Mouse (Mus musculus) urinary bladder, postnatal 10 days (tissue): ENCODE measurements around the gene Cyb561.

Source experiments
- DNase-seq: peaks from one replicate; pipeline ENCODE4 v3.0.0; 2022; ENCODE audit warnings: low spot score

Cyb561 gene

DNA sequence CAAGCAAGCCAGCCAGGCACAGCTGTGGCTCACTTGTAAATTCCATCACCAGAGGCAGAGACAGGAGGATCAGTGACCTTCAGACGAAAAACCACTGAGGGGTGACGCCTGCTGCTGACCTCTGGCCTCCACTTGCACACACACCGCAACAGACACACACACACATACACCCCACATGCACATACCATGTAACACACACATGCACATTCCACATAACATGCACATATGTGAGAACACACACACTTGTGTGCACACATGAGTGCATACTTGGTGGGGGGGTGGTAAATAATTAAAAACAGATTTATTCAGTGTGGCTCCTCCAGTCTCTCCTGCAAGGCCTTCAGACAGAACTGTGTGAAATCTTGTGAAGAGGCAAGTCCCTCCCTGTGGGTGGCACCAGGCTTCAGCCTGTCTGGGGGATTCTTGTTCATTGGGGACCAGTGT, 1.5 kb downstream of the Cyb561 start:
- DNase-seq = no peak

DNA sequence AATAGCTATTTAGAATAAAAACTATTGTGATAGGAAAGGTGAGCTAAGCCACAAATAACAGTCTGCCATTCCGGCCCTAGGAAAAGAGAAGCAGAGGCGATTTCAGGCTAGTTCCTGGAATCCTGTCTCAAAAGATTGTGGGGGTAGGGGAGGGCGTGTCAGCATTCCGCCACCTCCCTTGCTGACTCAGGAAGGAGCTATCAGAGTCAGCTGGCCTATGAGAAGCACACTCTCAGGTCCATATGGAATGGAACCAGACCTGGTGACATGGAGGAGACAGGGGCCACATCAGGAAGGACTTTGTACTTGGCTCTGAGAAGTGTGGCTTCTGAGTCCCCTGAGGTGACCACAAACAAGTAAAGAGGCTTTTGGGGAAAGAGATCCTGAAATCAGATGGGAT, 2.6 kb downstream of the Cyb561 start:
- DNase-seq = no peak

DNA sequence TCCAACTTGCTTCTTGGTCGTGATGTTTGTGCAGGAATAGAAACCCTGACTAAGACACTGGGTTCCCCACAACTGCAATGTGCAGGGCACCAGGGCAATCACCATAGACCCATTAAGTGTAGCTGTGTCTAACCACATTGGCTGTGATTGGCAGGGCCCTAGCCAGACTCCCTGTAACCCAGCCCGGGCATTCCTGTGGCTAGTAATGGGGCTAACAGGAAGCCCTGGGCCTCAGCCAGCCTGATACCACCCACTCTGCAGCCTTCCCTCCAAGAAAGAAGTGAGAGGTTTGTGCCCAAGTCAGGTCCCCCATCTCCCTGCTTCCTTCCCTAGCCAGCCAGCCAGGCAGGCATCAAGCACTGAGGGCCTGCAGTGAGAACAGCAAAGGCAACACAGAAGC, 4.9 kb downstream of the Cyb561 start:
- no peak for DNase-seq

DNA sequence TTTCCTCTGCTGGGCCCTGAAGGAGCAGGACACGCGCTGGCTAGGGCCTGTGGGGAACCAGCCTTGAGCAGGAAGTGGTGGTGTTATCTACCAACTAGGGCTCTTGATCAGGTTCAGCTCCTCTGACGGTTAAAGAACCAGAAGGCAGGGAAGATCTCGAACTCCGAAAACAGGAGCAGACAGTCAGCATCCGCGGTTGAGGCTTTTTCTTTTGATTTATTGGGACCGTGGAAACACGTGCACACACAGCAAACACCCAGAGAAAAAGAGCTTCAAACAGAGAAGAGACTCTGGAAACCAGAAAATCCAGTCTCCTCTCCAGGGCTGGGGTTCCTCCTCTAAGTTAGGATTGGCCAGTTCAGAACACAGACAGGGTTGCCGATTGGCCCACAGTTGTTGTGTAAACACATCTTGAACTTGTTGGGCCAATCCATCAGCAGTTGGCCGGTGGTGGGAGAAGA, 6.4 kb downstream of the Cyb561 start:
- no peak for DNase-seq

- DNase-seq = no peak
Measured at GRCm38 (mm10) chr11:105944770-105945672, 8.1 kb downstream of the Cyb561 start.

DNA sequence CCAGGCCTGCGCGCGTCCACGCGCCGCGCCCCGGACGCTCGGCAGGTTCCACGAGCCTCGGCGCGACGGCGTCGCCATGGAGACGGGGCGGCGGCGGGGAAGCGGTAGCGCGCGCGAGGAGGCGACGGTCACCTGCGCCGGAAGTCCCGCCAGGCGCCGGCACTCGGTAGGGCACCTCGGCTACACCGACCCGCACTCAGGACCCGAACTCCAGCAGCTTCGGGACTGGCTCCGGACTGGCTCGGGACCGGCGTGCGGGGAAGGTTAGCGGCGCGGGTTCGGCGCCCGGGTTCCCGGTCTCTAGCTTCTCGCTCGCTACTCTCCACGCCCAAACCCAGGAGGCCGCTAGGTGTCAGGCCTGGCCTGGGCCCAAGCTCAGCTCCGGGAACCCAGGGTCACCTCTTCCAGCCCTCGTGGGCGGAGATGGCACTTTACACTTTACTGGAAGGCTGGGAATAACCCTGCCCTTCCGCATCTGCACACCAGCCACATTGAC, 9.0 kb downstream of the Cyb561 start:
- DNase-seq = no peak

DNA sequence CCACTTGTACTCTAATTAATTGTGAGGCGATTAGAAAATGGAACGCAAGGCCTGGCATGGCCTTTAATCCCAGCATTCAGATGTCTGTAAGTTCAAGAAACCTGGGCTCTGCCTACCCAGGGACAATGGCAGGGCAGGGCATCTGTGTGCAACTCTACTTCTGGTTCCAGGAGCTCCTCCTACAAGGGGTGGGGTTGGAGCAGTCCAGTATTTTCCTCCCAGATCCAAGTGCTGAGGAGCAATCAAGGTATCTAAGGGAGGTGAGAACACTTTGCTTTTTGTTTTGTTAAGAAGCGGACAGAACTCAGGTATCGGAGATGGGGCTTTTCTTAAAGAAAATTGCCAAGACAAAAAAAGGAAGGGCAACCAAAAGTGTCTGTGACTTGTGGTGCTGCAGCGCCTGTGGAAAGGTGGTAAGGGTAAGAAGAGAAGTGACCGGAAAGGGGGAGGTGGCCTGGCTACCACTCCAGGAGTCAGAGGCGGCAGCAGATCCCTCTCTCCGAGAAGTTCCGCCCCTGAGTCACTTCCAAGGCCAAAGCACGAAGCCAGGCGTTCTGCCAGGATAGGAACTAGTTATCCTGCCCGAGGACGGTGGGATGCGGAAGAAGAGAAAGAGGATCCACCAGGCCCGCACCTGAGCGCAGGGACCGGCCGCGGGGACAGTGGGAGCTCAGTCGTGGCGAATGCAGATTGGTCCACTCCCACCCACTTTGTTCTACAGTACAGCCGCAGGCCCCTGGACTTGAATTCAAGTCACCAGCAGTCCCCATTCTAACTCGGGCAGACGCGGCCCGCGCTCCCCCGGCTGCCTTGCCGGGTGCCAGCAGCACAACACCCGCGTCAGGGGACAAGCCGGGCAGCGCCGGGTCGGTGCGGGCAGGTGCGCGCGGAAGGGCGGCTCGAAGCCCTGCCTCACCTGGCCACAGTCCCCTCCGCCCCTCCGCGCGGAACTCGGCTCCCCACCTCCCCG, 9.7 kb downstream of the Cyb561 start:
- no peak for DNase-seq

- no peak for DNase-seq
Measured at GRCm38 (mm10) chr11:105941973-105942372, 11.2 kb downstream of the Cyb561 start.

DNA sequence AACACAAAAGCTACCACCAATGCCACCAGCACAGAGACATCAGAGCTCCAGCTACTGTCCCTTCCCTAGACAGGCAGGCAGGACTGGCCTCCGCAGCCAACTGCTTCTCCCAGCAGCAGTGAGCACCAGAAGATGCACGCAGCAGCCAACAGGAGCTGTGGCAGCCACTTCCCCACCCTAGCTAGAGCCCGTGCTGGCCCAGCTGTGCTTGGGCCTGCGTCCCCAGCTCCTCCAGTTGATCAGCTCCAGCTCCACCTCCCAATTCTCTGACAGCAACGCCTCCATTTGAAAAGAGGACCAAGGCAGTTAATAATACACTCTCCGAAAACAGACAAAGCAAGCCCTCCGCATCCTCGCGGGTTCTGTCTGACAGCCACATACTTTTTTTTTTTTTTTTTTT, 14.4 kb downstream of the Cyb561 start:
- DNase-seq = peak; percentile 7

DNA sequence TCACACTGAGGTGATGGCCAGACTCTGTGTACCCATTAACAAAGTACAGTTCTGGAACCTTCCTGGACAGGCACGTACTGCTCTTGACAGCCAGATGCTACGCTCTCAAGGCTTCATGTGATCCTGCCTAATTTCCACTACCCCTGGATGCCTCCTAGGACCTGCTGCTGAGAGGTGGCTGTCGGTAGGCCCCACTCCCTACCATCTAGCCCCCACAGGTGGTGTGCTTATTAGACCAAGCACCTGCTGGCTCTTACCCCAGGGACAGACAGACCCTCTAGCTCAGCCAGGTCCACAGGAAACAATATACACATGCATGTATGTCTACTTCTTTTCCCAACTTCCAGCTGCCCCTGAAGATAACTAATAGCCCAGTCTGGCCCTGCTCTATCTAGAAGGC, 16.2 kb downstream of the Cyb561 start:
- DNase-seq = peak; percentile 6

DNA sequence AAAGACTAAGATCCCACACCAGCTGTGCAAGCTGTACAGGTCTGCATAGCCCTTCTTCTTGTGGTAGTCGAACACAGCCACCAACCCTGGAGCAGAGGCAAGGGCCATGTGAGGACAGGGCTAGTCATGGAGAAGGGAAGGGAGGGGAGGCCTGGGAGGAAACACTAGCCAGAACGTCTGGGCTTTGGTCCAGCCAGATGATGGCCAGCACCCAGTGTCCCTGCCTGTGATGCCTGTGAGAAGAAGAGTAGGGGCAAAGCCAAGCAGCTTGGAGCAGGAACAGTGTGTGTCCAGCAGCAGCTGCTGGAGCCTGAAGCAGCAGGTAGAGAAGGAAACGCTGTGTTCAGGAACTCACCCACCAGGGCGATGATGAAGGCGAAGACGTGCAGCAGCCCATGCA, 16.9 kb downstream of the Cyb561 start:
- peak; percentile 21 for DNase-seq

DNA sequence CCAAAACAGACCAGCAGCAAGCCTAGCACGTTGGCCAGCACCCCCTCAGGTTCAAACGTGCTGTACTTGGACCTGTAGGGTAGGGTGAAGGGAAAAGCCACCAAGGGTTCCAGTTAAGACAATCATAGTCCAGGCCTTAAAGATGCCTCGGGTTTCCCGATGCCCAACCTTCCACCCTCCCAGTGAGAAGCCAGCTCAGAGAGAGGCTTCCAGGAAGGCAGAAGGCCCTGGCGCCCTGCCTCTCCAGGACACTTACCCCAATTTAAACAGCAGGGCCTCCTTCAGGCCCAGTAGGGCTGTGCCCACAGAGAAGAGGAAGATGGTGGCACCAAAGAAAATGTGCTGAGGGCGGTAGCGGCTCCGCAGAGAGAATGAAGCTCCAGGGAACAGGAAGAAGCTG, 17.6 kb downstream of the Cyb561 start:
- DNase-seq = no peak

DNA sequence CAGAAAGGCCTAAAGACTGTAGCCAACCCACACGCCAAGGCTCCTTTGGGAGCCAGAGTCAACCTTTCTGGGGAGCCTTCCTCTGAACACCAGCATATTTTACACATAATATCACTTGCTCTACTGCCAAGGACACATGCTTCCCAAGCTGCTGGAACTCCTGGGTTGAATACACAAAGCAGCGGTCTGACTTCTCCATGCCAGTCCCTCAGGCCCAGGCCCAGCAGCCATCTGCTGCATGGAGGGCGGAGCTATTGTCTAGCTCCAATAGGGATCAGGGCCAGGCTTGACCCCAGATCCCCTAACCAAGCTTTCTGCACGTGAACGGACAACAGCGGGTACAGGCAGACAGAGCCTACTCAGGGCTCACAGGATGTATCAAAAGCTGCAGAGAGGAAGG, 18.3 kb downstream of the Cyb561 start:
- no peak for DNase-seq

DNA sequence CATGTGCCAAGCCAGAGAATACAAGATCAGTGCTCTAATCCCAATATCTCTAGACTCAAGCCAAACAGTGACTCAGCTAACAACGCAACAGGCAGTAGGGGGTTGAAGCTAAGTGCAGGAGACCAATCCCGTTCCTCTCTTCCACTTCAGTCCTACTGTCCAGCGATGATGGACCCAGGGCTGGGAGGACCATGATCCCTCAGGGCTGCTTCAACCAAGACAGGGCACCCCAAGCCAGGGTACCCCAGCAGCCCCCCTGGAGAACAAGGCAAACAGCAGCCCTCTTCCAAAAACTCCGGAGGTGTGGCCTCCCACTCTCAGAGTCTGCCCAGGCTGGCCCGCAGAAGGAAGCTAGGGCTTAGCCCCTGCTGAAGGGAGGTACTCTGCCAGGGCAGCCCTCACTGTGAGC, 18.8 kb downstream of the Cyb561 start:
- DNase-seq = no peak

- DNase-seq = no peak
Measured at GRCm38 (mm10) chr11:105933746-105934145, 19.4 kb downstream of the Cyb561 start.

DNA sequence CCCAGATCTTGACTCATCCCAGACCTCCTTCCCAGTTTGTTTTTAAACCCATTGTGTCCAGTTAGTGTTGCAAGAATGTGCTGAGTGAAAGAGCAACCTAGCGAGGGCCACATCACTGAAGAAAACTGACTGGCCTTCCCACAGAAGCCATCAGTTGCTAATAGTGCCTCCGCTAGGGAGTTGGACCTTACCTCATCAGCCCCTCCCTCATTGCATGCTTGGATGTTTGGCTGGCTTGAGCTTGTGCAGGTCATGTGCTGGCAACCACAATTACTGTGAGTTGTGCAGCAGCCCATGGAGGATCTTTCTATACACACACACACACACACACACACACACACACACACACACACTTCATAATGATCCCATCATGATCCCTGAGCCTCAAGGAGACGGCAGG, 21.8 kb downstream of the Cyb561 start:
- DNase-seq = no peak

DNA sequence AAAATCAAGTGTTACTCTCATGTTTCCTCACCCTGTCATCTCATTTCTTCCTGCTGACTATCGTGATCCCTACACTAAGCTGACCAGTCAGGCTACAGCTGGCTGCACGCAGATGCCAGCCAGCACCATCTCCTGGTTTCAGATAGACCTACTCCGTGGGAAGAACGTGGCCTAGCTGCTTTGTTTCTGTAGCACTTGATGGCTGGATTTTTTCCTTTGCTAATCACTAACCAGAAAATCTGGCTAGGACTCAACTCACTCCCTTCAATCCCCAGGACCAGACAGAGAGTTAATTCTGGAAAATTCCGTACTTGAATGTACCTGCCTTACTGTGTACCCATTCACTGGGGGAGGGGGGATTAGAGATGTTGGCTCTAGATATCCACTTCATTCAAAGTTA, 25.0 kb downstream of the Cyb561 start:
- no peak for DNase-seq

- DNase-seq = no peak
Measured at GRCm38 (mm10) chr11:105927065-105928030, 25.8 kb downstream of the Cyb561 start.

DNA sequence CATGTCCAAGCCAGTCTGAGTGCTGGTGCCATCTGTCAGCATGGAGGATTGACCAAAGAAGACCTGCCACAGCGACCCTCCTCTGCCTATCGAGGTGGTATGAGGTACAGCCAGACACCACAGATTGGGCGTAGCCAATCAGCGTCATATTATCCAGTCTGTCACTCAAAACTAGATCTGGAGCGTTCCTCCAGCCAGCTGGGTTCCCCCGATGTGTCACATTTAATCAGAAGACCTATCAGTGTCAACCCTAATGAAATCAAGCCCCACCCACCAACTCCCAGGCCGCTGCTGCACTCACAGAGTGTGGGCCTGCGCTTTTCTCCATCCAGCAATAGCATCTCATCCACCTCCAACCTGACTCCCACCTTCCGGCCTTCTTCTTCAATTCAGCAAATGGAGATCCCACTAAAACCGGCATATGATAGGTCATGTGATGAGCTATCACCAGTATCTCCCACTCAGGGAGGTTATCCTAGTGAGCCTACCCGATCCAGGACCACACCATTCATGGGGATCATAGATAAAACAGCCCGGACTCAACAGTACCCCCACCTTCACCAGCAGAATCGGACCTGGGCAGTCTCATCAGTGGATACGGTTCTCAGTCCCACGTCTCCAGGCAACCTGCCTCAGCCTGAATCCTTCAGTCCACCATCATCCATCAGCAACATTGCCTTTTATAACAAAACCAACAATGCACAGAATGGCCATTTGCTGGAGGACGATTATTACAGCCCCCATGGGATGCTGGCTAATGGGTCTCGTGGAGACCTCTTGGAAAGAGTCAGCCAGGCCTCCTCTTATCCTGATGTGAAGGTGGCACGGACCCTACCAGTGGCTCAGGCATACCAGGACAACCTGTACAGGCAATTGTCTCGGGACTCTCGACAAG, 30.1 kb downstream of the Cyb561 start:
- no peak for DNase-seq

- no peak for DNase-seq
Measured at GRCm38 (mm10) chr11:105921275-105921674, 31.9 kb downstream of the Cyb561 start.
